Mouse (Mus musculus) hindbrain, postnatal 0 days (tissue): ENCODE results near the gene Lrrc4b. TPM values are rescaled to one million over a fixed set of nuclear protein-coding genes. Genes with fewer than 3 reads are reported as not detected.

ENCODE experiments used
- ATAC-seq: fragments of 200-750 bp; cut with Nextera tagmentation; 2 replicates; pipeline ENCODE4 v1.8.0; 2017; ENCODE audit warnings: mild to moderate bottlenecking, moderate TSS enrichment, moderate library complexity
- DNase-seq: peaks from one replicate; pipeline ENCODE4 v3.0.0-alpha.2; 2015; ENCODE audit warnings: low spot score
- H3K27ac ChIP-seq: fragments of 300-500 bp; sonication (generic); 2 replicates; pipeline ENCODE4 v1.5.1; 2014; ENCODE audit warnings: mild to moderate bottlenecking
- H3K27me3 ChIP-seq: fragments of 300-500 bp; sonication (generic); 2 replicates; pipeline ENCODE4 v1.6.1; 2014; ENCODE audit warnings: low read length, mixed read lengths; ENCODE audit not compliant: insufficient read depth
- H3K36me3 ChIP-seq: fragments of 300-500 bp; sonication (generic); 2 replicates; pipeline ENCODE4 v1.6.1; 2014; ENCODE audit warnings: low read length, mixed read lengths; ENCODE audit not compliant: insufficient read depth
- H3K4me1 ChIP-seq: fragments of 300-500 bp; sonication (generic); 2 replicates; pipeline ENCODE4 v1.6.1; 2014; ENCODE audit warnings: antibody characterized with exemption, low read length, mixed read lengths; ENCODE audit not compliant: insufficient read depth
- H3K4me2 ChIP-seq: fragments of 300-500 bp; sonication (generic); 2 replicates; pipeline ENCODE4 v1.6.1; 2014; ENCODE audit warnings: low read depth, mild to moderate bottlenecking, low read length, moderate library complexity, mixed read lengths
- H3K4me3 ChIP-seq: fragments of 300-500 bp; sonication (generic); 2 replicates; pipeline ENCODE4 v1.5.1; 2014; ENCODE audit warnings: low read length
- H3K9ac ChIP-seq: fragments of 300-500 bp; sonication (generic); replicated peaks from 2 replicates; pipeline ENCODE4 v1.6.1; 2014; ENCODE audit warnings: mild to moderate bottlenecking, low read length, moderate library complexity, mixed read lengths
- H3K9me3 ChIP-seq: fragments of 300-500 bp; sonication (generic); 2 replicates; pipeline ENCODE4 v1.6.1; 2016; ENCODE audit warnings: low read length, mixed read lengths
- CTCF ChIP-seq: IDR thresholded peaks from 2 replicates; pipeline ENCODE4 v1.5.1; 2016; ENCODE audit warnings: antibody characterized with exemption, control low read depth, low read depth
- WGBS: fragments of 180-500 bp; shearing (Covaris S2); extraction: QIAGEN DNeasy Blood & Tissue Kit; methylation state at CpG from one replicate; pipeline ENCODE4 v1.1.7; 2014; 5-methylcytosine and 5-hydroxymethylcytosine counted together
- polyA plus RNA-seq: library from polyadenylated mRNA; unstranded; fragments of >200 nt; fragmentation: Nextera tagmentation; extraction: Ambion mirVana; gene quantifications from 2 replicates; pipeline ENCODE4 v1.2.1, GENCODE M21; 2015
- total RNA-seq: library from RNA; depleted of rRNA; stranded (reverse); fragments of >200 nt; gene quantifications from 2 replicates; pipeline ENCODE4 v1.2.3, GENCODE M21; 2014

Gene Lrrc4b
- total and polyA plus RNA-seq, 2 experiments from 2014 or later = 19.6 to 562 TPM

- Histone ChIP-seq H3K9ac (no peak overlapping the region), H3K27me3 (0 out of 2 replicates have a peak, but pooled peaks cover under 1% of the 10 kb centered on the region), H3K4me1 (peaks cover 20% of the 10 kb centered on the region), H3K36me3 (no peaks in the 10 kb centered on the region), H3K9me3 (no peaks in the 10 kb centered on the region), H3K4me3 (no peak overlapping the region), H3K4me2 (no peak overlapping the region), H3K27ac (no peak overlapping the region; the same call in 1 of the 2 replicates)
- DNase-seq = peak; percentile 1
- TF ChIP-seq CTCF = no peak
- 33% methylated on average over 6 of the region's 6 CpGs for WGBS
- ATAC-seq = no peak
Observed at GRCm38 (mm10) chr7:44471880-44472557, 43.2 kb downstream of the Lrrc4b start.

- ATAC-seq = no peak
- Histone ChIP-seq H3K4me2 (no peak overlapping the region), H3K36me3 (no peaks in the 10 kb centered on the region), H3K27ac (no peak overlapping the region), H3K9ac (no peak overlapping the region), H3K9me3 (no peaks in the 10 kb centered on the region), H3K27me3 (0 out of 2 replicates have a peak, but pooled peaks cover 5% of the 10 kb centered on the region), H3K4me1 (peaks cover 15% of the 10 kb centered on the region), H3K4me3 (no peak overlapping the region)
- DNase-seq = peak; percentile 19
- 21% methylated on average over 1 of the region's 1 CpGs for WGBS
- no peak for TF ChIP-seq CTCF
Observed at GRCm38 (mm10) chr7:44472558-44472885, 43.7 kb downstream of the Lrrc4b start.

- Histone ChIP-seq H3K9ac (no peak overlapping the region), H3K36me3 (no peaks in the 10 kb centered on the region), H3K27me3 (0 out of 2 replicates have a peak, but pooled peaks cover 8% of the 10 kb centered on the region), H3K9me3 (no peaks in the 10 kb centered on the region), H3K4me3 (no peak overlapping the region), H3K27ac (no peak overlapping the region), H3K4me1 (peaks cover 15% of the 10 kb centered on the region), H3K4me2 (no peak overlapping the region)
- no peak for ATAC-seq
- 70% methylated on average over 9 of the region's 9 CpGs for WGBS
- peak; percentile 1 for DNase-seq
- no peak for TF ChIP-seq CTCF
Observed at GRCm38 (mm10) chr7:44472961-44473646, 44.3 kb downstream of the Lrrc4b start.

- ATAC-seq (peak; percentile 87), DNase-seq (peak; percentile 60)
- H3K27me3 ChIP-seq = 0 out of 2 replicates have a peak, but pooled peaks cover 10% of the 10 kb centered on the region
- H3K4me3 ChIP-seq = no peak overlapping the region
- H3K36me3 ChIP-seq = no peaks in the 10 kb centered on the region
- H3K27ac ChIP-seq = peak overlapping the region; percentile 71
- no peak overlapping the region for H3K4me2 ChIP-seq
- no peak for TF ChIP-seq CTCF
- H3K4me1 ChIP-seq = peaks cover 3% of the 10 kb centered on the region; the same call in 1 of the 2 replicates
- H3K9me3 ChIP-seq = no peaks in the 10 kb centered on the region
- WGBS = 21% methylated on average over 2 of the region's 4 CpGs
- no peak overlapping the region for H3K9ac ChIP-seq
Observed at GRCm38 (mm10) chr7:44474419-44474818, 45.6 kb downstream of the Lrrc4b start.

GRCm38 (mm10) chr7:44475046-44475614, 46.3 kb downstream of the Lrrc4b start:
- DNase-seq (peak; percentile 1), ATAC-seq (0 out of 2 replicates have a peak, but pooled peaks have one; percentile 1)
- TF ChIP-seq CTCF = no peak
- Histone ChIP-seq H3K4me2 (no peak overlapping the region), H3K27me3 (0 out of 2 replicates have a peak, but pooled peaks cover 12% of the 10 kb centered on the region), H3K9ac (no peak overlapping the region), H3K27ac (peak overlapping the region; percentile 71), H3K4me3 (no peak overlapping the region), H3K36me3 (no peaks in the 10 kb centered on the region), H3K9me3 (no peaks in the 10 kb centered on the region), H3K4me1 (no peaks in the 10 kb centered on the region)
- 23% methylated on average over 5 of the region's 5 CpGs for WGBS

- Histone ChIP-seq H3K9me3 (no peaks in the 10 kb centered on the region), H3K4me3 (no peak overlapping the region), H3K27me3 (0 out of 2 replicates have a peak, but pooled peaks cover 4% of the 10 kb centered on the region), H3K4me1 (no peaks in the 10 kb centered on the region), H3K4me2 (no peak overlapping the region), H3K36me3 (no peaks in the 10 kb centered on the region), H3K27ac (no peak overlapping the region), H3K9ac (no peak overlapping the region)
- DNase-seq (no peak), ATAC-seq (no peak)
- no peak for TF ChIP-seq CTCF
- 78% methylated on average over 3 of the region's 3 CpGs for WGBS
Observed at GRCm38 (mm10) chr7:44482836-44483435, 54.1 kb downstream of the Lrrc4b start.
